Mouse (Mus musculus) E14TG2a.4 (cell line): ENCODE data around the gene Sh3d19.

ENCODE experiments used
- CTCF ChIP-seq: conservative IDR thresholded peaks from 2 replicates; pipeline ENCODE4 v1.5.1; 2014; ENCODE audit warnings: low read length
- POU5F1 ChIP-seq: IDR thresholded peaks from 2 replicates; pipeline ENCODE4 v1.6.1; 2014; ENCODE audit warnings: low read length, borderline replicate concordance

- TF ChIP-seq CTCF (no peak), POU5F1 (no peak)
Measured at GRCm38 (mm10) chr3:85959669-85960068, 11.2 kb upstream of the Sh3d19 start.
